Mouse (Mus musculus) thymus, adult 18-20 months (tissue): ENCODE measurements around the gene Gm21762.
"Not testable (repeated sequence)": the region's sequence is repeated elsewhere in the genome, so short reads cannot be mapped to it uniquely, and the experiment has no call there.

Source experiments
- DNase-seq, 2 experiments: peaks; one replicate each; pipeline ENCODE4 v3.0.0; 2022; ENCODE audit warnings: mixed read lengths in 2 of 2

The Gm21762 gene

DNA sequence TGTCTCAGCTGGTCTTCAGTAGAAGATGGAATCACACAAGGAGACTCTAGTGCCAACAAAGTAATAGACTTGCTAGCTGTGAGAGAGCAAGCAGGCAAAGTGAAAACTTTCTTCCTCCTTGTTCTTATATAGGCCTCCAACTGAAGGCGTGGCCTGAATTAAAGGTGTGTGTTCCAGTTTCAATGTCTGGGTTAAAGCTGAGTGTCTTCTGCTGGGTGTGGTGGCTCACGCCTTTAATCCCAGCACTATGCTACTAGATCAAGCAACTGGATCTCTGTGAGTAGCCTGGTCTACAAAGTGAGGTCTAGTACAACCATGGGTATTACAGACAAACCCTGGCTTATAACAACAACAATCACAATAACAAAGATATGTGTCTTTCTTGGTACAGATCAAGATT, at the start of gene Gm21762:
Gm21762 (minus strand) TSS at position 101 of the 400 bp plus-strand sequence.
- not testable (repeated sequence) for DNase-seq

DNA sequence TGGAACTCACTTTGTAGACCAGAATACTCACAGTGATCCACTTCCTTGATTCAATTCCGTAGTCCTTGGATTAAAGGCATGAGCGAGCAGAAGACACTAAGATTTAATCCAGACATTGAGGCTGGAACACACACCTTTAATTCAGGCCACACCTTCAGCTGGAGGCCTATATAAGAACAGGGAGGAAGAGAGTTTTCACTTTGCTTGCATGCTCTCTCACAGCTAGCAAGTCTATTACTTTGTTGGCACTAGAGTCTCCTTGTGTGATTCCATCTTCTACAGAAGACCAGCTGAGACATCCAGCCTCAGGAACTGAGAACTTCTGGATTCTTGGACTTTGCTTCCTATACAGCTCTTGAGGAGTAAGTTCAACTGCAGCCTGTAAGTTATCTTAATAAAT, 47.1 kb upstream of the Gm21762 start, which contains the start of gene AF067061:
AF067061 (plus strand) TSS at position 245 of the 400 bp plus-strand sequence.
- DNase-seq = not testable (repeated sequence)

DNA sequence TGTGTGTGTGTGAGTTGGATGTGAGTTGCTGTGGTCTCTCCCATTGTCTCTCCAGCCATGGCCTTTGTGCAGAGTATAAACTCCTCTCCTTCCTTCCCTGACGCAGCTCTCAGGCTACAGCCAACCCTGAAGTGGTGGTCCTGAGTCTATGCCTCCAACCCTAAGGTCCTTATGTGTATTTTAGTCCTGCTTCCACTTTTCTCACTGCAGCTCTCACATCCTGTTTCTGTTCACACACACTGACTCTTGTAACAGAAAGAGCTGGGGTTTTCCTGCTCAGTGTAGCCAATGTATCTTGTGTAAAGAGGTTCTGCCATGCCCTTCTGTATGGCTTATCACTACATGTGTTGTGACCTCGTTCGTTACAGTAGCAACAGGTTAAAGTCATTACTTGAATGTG, 44.0 kb upstream of the Gm21762 start:
- DNase-seq = not testable (repeated sequence)

DNA sequence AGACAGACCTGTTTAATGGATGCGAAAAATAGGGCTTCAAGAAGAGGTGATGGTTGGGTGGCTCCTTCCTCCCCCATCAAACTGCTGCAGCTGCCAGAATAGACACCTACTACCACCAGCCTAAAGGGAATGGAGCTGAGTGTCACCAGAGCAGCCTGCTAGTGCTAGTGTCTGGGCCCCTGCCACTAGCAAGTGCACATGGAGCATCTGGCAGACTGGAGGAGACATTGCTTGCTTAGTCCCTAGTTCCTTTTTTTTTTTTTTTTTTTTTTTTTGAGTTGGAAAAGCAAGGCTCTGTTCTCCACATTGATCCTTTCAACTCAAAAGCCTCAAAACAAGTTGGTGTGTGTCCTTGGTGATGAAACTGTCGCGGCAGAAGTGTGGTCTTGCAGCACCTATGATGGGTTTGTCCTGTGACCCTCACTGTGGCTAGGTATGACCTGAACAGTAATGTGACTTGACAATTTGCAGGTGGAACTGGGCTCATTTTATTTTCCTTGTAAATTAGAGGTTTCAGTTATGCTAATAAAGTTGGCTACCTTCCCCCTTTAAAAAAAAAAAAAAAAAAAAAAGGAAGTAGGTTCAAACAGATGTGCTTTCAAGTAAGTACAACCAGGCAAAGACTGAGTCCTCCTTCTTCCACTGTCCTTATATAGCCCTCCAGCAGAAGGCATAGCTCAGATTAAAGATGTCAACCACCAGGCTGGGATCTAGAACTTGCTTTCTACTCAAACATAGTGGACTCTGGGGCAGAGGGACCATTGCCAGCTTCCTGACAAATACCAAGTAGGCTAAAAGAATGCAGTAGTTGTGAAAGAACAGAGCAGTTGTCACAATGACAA, 43.3 kb upstream of the Gm21762 start:
- not testable (repeated sequence) for DNase-seq

DNA sequence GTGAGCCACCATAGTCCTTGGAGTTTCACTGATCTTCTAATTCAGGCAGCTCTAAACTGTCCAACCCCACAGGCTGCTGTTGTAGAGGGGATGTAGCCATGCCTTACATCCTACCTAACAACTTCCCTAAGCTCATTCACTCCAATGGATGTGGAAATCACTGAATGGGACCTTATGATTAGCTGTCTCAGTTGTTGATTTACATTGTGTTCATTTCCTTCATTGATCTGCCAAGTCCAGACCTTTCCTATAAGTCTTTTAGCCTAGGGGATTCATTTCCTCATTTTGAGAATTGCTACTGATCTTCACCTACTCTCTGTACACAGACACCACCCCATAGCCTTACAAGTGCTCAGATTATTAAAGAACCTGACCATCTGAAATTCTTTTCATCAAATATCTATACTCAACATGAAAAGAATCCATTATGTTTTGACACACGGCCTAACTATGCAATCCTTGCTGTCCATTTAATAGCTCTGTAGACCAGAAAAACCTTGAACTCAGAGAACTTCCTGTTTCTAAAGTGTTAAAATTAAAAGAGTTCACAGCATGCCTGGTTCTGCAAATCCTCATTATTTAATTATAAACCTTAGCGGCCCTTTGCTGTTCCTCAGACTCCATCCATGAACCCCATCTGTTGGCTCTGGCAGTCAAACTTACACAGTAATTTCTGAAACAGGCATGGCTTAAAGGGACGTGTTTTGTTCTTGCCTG, 35.6 kb upstream of the Gm21762 start:
- DNase-seq = not testable (repeated sequence)

DNA sequence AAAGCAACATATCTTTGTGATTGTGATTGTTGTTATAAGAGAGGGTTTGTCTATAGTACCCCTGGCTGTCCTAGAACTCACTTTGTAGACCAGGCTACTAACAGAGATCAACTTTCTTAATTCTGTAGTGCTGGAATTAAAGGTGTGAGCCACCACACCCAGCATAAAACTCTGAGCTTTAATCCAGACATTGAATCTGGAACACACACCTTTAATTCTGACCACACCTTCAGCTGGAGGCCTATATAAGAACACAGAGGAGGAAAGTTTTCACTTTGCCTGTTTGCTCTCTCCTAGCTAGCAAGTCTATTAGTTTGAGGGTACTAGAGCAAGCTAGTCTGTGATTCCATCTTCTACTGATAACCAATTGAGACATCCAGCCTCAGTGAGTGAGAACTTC, 23.1 kb upstream of the Gm21762 start, which contains the start of gene Gm21731:
Gm21731 (plus strand) TSS at position 301 of the 400 bp plus-strand sequence.
- DNase-seq = not testable (repeated sequence)

DNA sequence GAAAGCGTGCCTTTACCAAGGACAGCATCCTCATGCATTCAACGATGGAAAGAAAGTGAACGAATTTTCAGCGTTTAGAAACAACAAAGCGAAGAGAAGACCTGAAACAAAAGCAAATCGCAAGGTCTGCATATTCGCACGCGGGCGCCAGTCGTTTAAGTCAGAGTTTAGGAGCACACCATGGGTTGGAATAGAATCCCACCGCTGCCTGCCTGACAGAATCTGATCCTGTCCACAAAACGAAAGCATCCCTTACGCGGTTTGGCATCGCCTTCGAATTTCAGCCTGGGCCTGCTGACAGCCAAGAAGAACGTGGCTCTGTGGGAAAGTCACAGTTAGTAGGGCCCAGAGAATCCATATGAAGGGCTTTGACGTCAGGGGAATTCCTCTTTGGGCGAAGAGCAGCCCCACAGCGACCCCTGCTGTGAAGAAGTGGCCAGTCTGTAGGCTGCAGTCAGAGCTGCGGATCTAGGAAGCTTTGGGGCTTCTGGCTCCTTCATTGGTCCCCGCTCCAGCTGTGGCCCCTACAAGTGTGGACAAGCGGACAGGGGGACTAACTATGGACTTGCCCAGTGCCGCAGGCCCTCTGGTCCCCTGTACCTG, 16.8 kb upstream of the Gm21762 start:
- DNase-seq = not testable (repeated sequence)

DNA sequence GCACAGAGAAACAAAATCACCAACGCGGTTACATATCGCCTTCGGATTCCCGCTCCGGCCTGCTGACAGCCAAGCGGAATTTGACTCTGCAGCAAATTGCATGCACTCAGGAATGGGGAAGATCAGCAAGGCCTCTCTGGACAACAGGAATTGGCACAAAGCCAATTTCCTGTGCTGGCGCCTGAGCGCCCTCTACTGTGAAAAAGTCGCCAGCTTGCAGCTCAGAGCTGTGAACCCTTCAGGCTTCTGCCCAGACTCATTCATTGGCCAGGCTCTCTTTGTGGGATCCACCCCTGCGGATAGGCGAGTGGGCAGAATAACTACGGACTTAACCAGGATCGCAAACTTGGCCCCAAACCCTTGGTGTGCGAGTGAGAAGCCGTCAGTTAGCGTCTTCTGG, 16.1 kb upstream of the Gm21762 start:
- DNase-seq = not testable (repeated sequence)

DNA sequence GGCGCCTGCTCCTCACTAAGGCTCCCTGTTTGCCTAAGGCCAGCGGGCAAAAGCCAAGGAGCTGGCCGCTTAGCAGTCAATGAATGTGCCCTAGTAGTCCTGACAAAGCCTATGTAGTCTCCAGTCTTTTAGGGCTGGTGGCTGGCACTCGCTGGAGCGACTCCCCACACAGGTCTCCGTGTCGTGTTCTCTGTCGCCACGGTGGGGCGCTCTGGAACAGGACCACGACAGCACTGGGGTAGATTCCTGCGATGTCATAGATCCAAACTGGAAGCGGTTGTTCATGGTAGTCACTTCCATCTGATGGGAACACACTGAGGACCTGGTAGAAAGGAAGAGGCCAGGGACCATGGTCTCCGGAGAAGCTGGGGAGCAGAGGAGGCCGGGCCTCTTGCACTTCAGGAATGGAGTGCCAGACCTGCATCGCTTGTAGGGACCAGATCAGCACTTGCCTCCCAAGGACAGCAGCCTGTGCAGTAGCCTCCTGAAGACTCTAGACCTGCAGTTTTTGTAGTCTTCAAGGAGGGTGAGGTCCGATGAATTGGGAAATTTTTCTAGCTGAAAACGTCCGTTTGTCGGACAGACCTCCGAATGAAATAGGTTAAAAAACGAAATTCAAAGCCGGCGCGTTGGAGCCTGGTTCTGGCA, 7.4 kb upstream of the Gm21762 start:
- DNase-seq = not testable (repeated sequence)

DNA sequence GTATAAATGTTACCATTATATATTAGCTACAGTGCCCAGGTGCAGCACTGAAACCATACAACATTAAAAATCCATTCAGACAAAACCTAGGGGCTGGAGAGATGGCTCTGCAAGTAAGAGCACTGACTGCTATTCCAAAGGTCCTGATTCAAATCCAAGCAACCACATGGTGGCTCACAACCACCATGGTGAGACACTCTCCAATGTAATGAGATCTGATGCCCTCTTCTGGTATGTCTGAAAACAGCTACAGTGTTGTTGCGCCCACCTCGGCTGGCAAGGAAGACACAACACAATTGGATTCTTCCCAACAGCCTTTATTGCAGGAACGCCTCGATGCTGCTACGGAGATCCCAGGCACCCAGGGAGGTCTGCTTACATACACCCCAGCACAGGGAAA, 5.2 kb upstream of the Gm21762 start:
- not testable (repeated sequence) for DNase-seq

DNA sequence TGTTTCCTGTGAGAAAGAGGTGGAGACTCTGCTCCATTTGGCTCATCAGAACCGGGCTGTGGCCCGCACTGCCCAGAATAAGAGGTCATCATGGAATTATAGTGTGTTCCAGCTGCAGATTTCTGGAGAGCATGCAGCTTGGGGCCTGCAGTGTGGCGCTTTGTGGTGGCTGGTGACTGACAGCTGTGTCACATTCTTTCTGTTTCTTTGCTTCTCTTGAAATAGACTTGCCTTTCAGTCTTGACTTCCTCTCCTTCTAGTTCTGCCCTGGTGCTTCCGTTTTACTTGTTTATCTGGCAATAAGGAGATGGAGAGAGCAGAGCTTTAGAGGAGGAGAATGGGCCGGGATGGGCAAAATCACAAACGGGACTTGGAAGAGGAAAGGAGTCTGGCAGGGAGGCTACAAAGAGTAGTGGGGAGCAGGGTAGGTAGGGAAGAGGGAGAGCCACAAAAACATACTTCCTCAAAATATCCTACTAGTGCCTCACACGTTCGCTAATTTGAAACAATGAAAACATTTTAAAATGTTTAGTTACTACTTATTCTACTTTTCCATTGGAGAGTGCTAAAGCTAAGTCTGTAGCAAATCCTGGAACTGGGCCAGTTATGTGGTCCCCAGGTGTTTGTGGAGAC, 19.4 kb downstream of the Gm21762 start:
- not testable (repeated sequence) for DNase-seq

DNA sequence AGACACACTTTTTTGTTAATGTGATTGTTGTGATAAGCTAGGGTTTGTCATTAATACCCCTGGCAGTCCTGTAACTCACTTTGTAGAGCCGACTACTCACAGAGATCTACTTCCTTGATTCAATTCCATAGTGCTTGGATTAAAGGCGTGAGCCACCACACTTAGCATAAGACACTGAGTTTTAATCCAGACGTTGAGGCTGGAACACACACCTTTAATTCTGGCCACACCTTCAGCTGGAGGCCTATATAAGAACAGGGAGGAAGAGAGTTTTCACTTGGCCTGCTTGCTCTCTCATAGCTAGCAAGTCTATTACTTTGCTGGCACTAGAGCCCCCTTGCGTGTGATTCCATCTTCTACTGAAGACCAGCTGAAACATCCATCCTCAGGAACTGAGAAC, 43.6 kb downstream of the Gm21762 start, which contains the start of gene Gm21818:
Gm21818 (plus strand) TSS at position 301 of the 400 bp plus-strand sequence.
- not testable (repeated sequence) for DNase-seq

DNA sequence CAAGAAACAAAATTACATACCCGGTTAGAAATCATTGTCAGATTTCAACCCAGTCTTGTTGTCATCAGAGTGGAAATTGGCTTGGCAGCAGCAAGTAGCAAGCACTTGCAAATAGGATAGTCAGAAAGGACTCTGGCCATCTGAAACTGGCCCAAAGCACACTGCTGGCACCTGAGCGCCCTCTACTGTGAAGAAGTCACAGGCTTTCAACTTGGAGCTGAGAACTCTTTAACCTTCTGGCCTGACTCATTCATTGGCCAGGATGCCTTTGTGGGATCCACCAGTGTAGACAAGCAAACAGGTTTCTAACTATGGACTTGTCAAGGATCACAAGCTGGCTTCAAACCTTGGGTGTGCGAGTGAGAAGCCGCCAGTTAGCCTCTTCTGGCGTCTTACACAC, 47.4 kb downstream of the Gm21762 start:
- not testable (repeated sequence) for DNase-seq
